Mouse (Mus musculus) forebrain, embryonic 15.5 days (tissue): ENCODE results near the gene Gm10643. TPM values are rescaled to one million over a fixed set of nuclear protein-coding genes. Genes with fewer than 3 reads are reported as not detected.

Experiments
- ATAC-seq: fragments of 200-750 bp; cut with Nextera tagmentation; replicated peaks from 2 replicates; pipeline ENCODE4 v1.8.0; 2017; ENCODE audit warnings: mild to moderate bottlenecking, moderate TSS enrichment, moderate library complexity
- H3K27ac ChIP-seq: fragments of 300-500 bp; sonication (generic); replicated peaks from 2 replicates; pipeline ENCODE4 v1.5.1; 2015; ENCODE audit warnings: mild to moderate bottlenecking, inconsistent platforms
- H3K27me3 ChIP-seq: fragments of 300-500 bp; sonication (generic); 2 replicates; pipeline ENCODE4 v1.6.1; 2015; ENCODE audit warnings: inconsistent platforms
- H3K36me3 ChIP-seq: fragments of 300-500 bp; sonication (generic); 2 replicates; pipeline ENCODE4 v1.6.1; 2015; ENCODE audit warnings: mild to moderate bottlenecking, inconsistent platforms
- H3K4me1 ChIP-seq: fragments of 300-500 bp; sonication (generic); 2 replicates; pipeline ENCODE4 v1.6.1; 2015; ENCODE audit warnings: inconsistent platforms
- H3K4me2 ChIP-seq: fragments of 300-500 bp; sonication (generic); replicated peaks from 2 replicates; pipeline ENCODE4 v1.6.1; 2015; ENCODE audit warnings: mild to moderate bottlenecking, inconsistent platforms
- H3K4me3 ChIP-seq: fragments of 300-500 bp; sonication (generic); 2 replicates; pipeline ENCODE4 v1.5.1; 2015; ENCODE audit warnings: mild to moderate bottlenecking, inconsistent platforms
- H3K9ac ChIP-seq: fragments of 300-500 bp; sonication (generic); replicated peaks from 2 replicates; pipeline ENCODE4 v1.6.1; 2015; ENCODE audit warnings: mild to moderate bottlenecking, inconsistent platforms
- H3K9me3 ChIP-seq: fragments of 300-500 bp; sonication (generic); 2 replicates; pipeline ENCODE4 v1.6.1; 2016; ENCODE audit warnings: inconsistent platforms
- WGBS: fragments of 180-500 bp; shearing (Covaris S2); methylation state at CpG from one replicate; pipeline ENCODE4 v1.1.7; 2015; ENCODE audit warnings: mixed read lengths; 5-methylcytosine and 5-hydroxymethylcytosine counted together
- polyA plus RNA-seq: library from polyadenylated mRNA; unstranded; fragments of >200 nt; fragmentation: Nextera tagmentation; extraction: Ambion mirVana; gene quantifications from 2 replicates; pipeline ENCODE4 v1.2.1, GENCODE M21; 2015

Gene Gm10643
- polyA plus RNA-seq, 1 experiment from 2014 or later = 1.3 TPM

GRCm38 (mm10) chr8:84069750-84070149 lies 4.8 kb upstream of the Gm10643 start:
- no peak overlapping the region for H3K4me3 ChIP-seq
- H3K4me1 ChIP-seq = peaks cover 60% of the 10 kb centered on the region
- H3K36me3 ChIP-seq = peaks cover 5% of the 10 kb centered on the region; the same call in 1 of the 2 replicates
- 35% methylated on average over 2 of the region's 2 CpGs for WGBS
- H3K9ac ChIP-seq = no peak overlapping the region
- H3K27ac ChIP-seq = no peak overlapping the region
- no peak for ATAC-seq
- no peak overlapping the region for H3K4me2 ChIP-seq
- H3K27me3 ChIP-seq = no peaks in the 10 kb centered on the region
- no peaks in the 10 kb centered on the region for H3K9me3 ChIP-seq

GRCm38 (mm10) chr8:84069169-84069568 lies 4.2 kb upstream of the Gm10643 start:
- 74% methylated on average over 1 of the region's 1 CpGs for WGBS
- no peaks in the 10 kb centered on the region for H3K27me3 ChIP-seq
- no peaks in the 10 kb centered on the region for H3K36me3 ChIP-seq
- H3K4me3 ChIP-seq = no peak overlapping the region
- no peak for ATAC-seq
- H3K4me2 ChIP-seq = no peak overlapping the region
- H3K9me3 ChIP-seq = no peaks in the 10 kb centered on the region
- H3K4me1 ChIP-seq = peaks cover 60% of the 10 kb centered on the region
- H3K27ac ChIP-seq = no peak overlapping the region
- no peak overlapping the region for H3K9ac ChIP-seq

GRCm38 (mm10) chr8:84068316-84069035 lies 3.5 kb upstream of the Gm10643 start:
- H3K9ac ChIP-seq = no peak overlapping the region
- 0 out of 2 replicates have a peak overlapping the region, but pooled peaks have one; percentile 34 for H3K4me2 ChIP-seq

GRCm38 (mm10) chr8:84067911-84068310 lies 3.0 kb upstream of the Gm10643 start:
- Histone ChIP-seq H3K4me1 (peaks cover 50% of the 10 kb centered on the region), H3K9ac (no peak overlapping the region)
- ATAC-seq = no peak

More at GRCm38 (mm10) chr8:84068316-84069035, 3.5 kb upstream of the Gm10643 start:
- Histone ChIP-seq H3K36me3 (no peaks in the 10 kb centered on the region), H3K27ac (no peak overlapping the region), H3K4me1 (peaks cover 56% of the 10 kb centered on the region), H3K27me3 (no peaks in the 10 kb centered on the region), H3K4me3 (no peak overlapping the region), H3K9me3 (no peaks in the 10 kb centered on the region)
- no peak for ATAC-seq
- WGBS = 77% methylated on average over 12 of the region's 12 CpGs

GRCm38 (mm10) chr8:84067047-84067573 lies 2.2 kb upstream of the Gm10643 start:
- H3K9ac ChIP-seq = peak overlapping the region; percentile 82
- no peaks in the 10 kb centered on the region for H3K9me3 ChIP-seq
- peak overlapping the region; percentile 34 for H3K4me2 ChIP-seq
- no peaks in the 10 kb centered on the region for H3K27me3 ChIP-seq
- 1% methylated on average over 57 of the region's 58 CpGs for WGBS
- peak; percentile 60 for ATAC-seq
- H3K4me1 ChIP-seq = peaks cover 43% of the 10 kb centered on the region
- no peaks in the 10 kb centered on the region for H3K36me3 ChIP-seq
- peak overlapping the region; percentile 99 for H3K4me3 ChIP-seq
- peak overlapping the region; percentile 96 for H3K27ac ChIP-seq

More at GRCm38 (mm10) chr8:84067911-84068310, 3.0 kb upstream of the Gm10643 start:
- Histone ChIP-seq H3K4me2 (peak overlapping the region; percentile 34), H3K4me3 (peak overlapping the region; percentile 99), H3K27me3 (no peaks in the 10 kb centered on the region), H3K27ac (no peak overlapping the region), H3K36me3 (no peaks in the 10 kb centered on the region), H3K9me3 (no peaks in the 10 kb centered on the region)
- 87% methylated on average over 7 of the region's 7 CpGs for WGBS

GRCm38 (mm10) chr8:84066291-84066930 lies 1.5 kb upstream of the Gm10643 start, which contains the start of gene Rfx1:
Rfx1 (plus strand) TSS chr8:84066834.
- H3K27ac ChIP-seq = peak within 1 kb of the TSS; percentile 96

GRCm38 (mm10) chr8:84065457-84066072 lies 628 bp upstream of the Gm10643 start:
- Histone ChIP-seq H3K9ac (peak overlapping the region; percentile 67), H3K4me1 (peaks cover 36% of the 10 kb centered on the region), H3K9me3 (no peaks in the 10 kb centered on the region), H3K4me2 (peak overlapping the region; percentile 75), H3K36me3 (no peaks in the 10 kb centered on the region), H3K27ac (peak overlapping the region; percentile 83), H3K27me3 (no peaks in the 10 kb centered on the region), H3K4me3 (peak overlapping the region; percentile 99)
- WGBS = 23% methylated on average over 5 of the region's 5 CpGs
- no peak for ATAC-seq

More at GRCm38 (mm10) chr8:84066291-84066930, 1.5 kb upstream of the Gm10643 start, which contains the start of gene Rfx1:
- H3K27me3 ChIP-seq = no peaks in the 10 kb centered on the region
- no peaks in the 10 kb centered on the region for H3K36me3 ChIP-seq
- H3K4me3 ChIP-seq = peak within 1 kb of the TSS; percentile 99
- peak within 1 kb of the TSS; percentile 82 for H3K9ac ChIP-seq
- ATAC-seq = peak; percentile 98
- no peaks in the 10 kb centered on the region for H3K9me3 ChIP-seq
- H3K4me1 ChIP-seq = peaks cover 43% of the 10 kb centered on the region
- peak within 1 kb of the TSS; percentile 75 for H3K4me2 ChIP-seq
- under 1% methylated on average over 51 of the region's 51 CpGs for WGBS

- no peak for ATAC-seq
- Histone ChIP-seq H3K9ac (no peak overlapping the region), H3K4me2 (no peak overlapping the region)
These were observed 901 bp downstream of the Gm10643 start for GRCm38 (mm10) chr8:84063861-84064610.

GRCm38 (mm10) chr8:84060245-84060644 lies 4.7 kb downstream of the Gm10643 start:
- no peaks in the 10 kb centered on the region for H3K36me3 ChIP-seq
- no peak overlapping the region for H3K27ac ChIP-seq
- H3K27me3 ChIP-seq = no peaks in the 10 kb centered on the region
- H3K9ac ChIP-seq = no peak overlapping the region
- no peak overlapping the region for H3K4me2 ChIP-seq
- H3K4me1 ChIP-seq = no peaks in the 10 kb centered on the region
- no peak for ATAC-seq
- no peaks in the 10 kb centered on the region for H3K9me3 ChIP-seq
- no peak overlapping the region for H3K4me3 ChIP-seq
- 84% methylated on average over 2 of the region's 2 CpGs for WGBS

More at GRCm38 (mm10) chr8:84063861-84064610, 901 bp downstream of the Gm10643 start:
- H3K36me3 ChIP-seq = no peaks in the 10 kb centered on the region
- no peaks in the 10 kb centered on the region for H3K9me3 ChIP-seq
- peaks cover 22% of the 10 kb centered on the region for H3K4me1 ChIP-seq
- H3K4me3 ChIP-seq = no peak overlapping the region
- no peaks in the 10 kb centered on the region for H3K27me3 ChIP-seq
- H3K27ac ChIP-seq = no peak overlapping the region
- WGBS = 80% methylated on average over 8 of the region's 8 CpGs

- no peak overlapping the region for H3K27ac ChIP-seq
- H3K27me3 ChIP-seq = no peaks in the 10 kb centered on the region
- no peak for ATAC-seq
- H3K36me3 ChIP-seq = no peaks in the 10 kb centered on the region
- H3K4me1 ChIP-seq = no peaks in the 10 kb centered on the region
- H3K9me3 ChIP-seq = no peaks in the 10 kb centered on the region
- no peak overlapping the region for H3K9ac ChIP-seq
- H3K4me3 ChIP-seq = no peak overlapping the region
- 95% methylated on average over 2 of the region's 2 CpGs for WGBS
- no peak overlapping the region for H3K4me2 ChIP-seq
These were observed 5.7 kb downstream of the Gm10643 start for GRCm38 (mm10) chr8:84059226-84059625.

- no peak overlapping the region for H3K4me3 ChIP-seq
- H3K4me2 ChIP-seq = no peak overlapping the region
- H3K36me3 ChIP-seq = no peaks in the 10 kb centered on the region
- no peak overlapping the region for H3K9ac ChIP-seq
- no peaks in the 10 kb centered on the region for H3K27me3 ChIP-seq
- ATAC-seq = no peak
- no peaks in the 10 kb centered on the region for H3K9me3 ChIP-seq
- 76% methylated on average over 1 of the region's 1 CpGs for WGBS
- no peak overlapping the region for H3K27ac ChIP-seq
- H3K4me1 ChIP-seq = no peaks in the 10 kb centered on the region
These were observed 7.1 kb downstream of the Gm10643 start for GRCm38 (mm10) chr8:84057827-84058226.
